ENCODE assay signal across 35 mouse cellular contexts in the genomic region with DNA sequence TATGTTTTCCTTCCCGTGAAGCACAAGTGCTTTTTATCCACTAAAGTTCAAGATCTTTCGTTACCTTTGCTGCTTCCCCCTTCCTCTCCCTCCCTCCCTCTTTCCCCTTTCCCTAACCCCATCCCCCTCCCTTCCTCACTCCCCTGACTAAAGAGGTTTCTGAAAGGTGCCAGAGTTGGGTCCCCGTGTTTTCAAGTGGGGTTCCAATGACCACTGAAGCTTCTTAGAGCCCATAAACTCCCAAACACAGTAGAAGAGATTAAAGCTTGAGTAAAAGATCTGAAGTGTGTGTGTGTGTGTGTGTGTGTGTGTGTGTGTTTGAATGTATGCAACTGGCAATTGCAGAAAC. TPM values are rescaled to one million over a fixed set of nuclear protein-coding genes. Genes with fewer than 3 reads are reported as not detected.
DNase-seq lines count a peak whose midpoint lies in the region; ATAC-seq lines count a peak whose summit lies in the region.
"Had no signal": no experiment of that assay in that cellular context is flagged by ENCODE, and none has a peak within 500 bp of the region (broad histone marks: within the 10 kb centered on the region; RNA-seq: fewer than 3 reads in every experiment).

No protein-coding gene starts in this region.

- no peaks in the 10 kb centered on the region for H3K36me3 ChIP-seq in midbrain, embryonic 11.5 days (ENCODE audit: control insufficient read depth, insufficient read depth, low read length)
- H3K36me3 ChIP-seq in midbrain, embryonic 16.5 days (ENCODE audit: control insufficient read depth, insufficient read depth, low read length): no peaks in the 10 kb centered on the region
- H3K36me3 ChIP-seq in limb, embryonic 11.5 days (ENCODE audit: control insufficient read depth, insufficient read depth, low read length): no peaks in the 10 kb centered on the region
- no peaks in the 10 kb centered on the region for H3K36me3 ChIP-seq in neural tube, embryonic 12.5 days
- H3K36me3 ChIP-seq in midbrain, embryonic 14.5 days (ENCODE audit: control insufficient read depth, insufficient read depth, low read length): no peaks in the 10 kb centered on the region
- H3K36me3 ChIP-seq: embryonic facial prominence, embryonic 12.5 days; forebrain, embryonic 10.5 days; G1E; hindbrain, embryonic 13.5 days; kidney, embryonic 15.5 days; liver, embryonic 12.5 days; midbrain, embryonic 15.5 days; stomach, embryonic 15.5 days had no signal

- no peak overlapping the region for H3K9ac ChIP-seq in midbrain, embryonic 11.5 days (ENCODE audit: low read length)
- H3K9ac ChIP-seq in midbrain, embryonic 16.5 days (ENCODE audit: low read depth, low read length): no peak overlapping the region
- peak overlapping the region; percentile 90 for H3K9ac ChIP-seq in limb, embryonic 11.5 days (ENCODE audit: low read length)
- H3K9ac ChIP-seq in neural tube, embryonic 12.5 days: no peak overlapping the region
- H3K9ac ChIP-seq in midbrain, embryonic 14.5 days (replicated peaks; ENCODE audit: low read length): no peak overlapping the region
- H3K9ac ChIP-seq: embryonic facial prominence, embryonic 12.5 days; forebrain, postnatal 0 days; hindbrain, embryonic 13.5 days; kidney, embryonic 15.5 days; liver, embryonic 12.5 days; liver, postnatal 0 days; midbrain, embryonic 15.5 days; stomach, embryonic 15.5 days had no signal

- H3K4me1 ChIP-seq in midbrain, embryonic 11.5 days (ENCODE audit: control insufficient read depth, insufficient read depth, low read length): peaks cover 8% of the 10 kb centered on the region; the same call in 1 of the 2 replicates
- H3K4me1 ChIP-seq in midbrain, embryonic 16.5 days (ENCODE audit: control insufficient read depth, insufficient read depth, low read length): peaks cover 7% of the 10 kb centered on the region
- H3K4me1 ChIP-seq in limb, embryonic 11.5 days (ENCODE audit: control insufficient read depth, insufficient read depth, low read length): peaks cover 13% of the 10 kb centered on the region; the same call in 1 of the 2 replicates
- peaks cover 22% of the 10 kb centered on the region for H3K4me1 ChIP-seq in neural tube, embryonic 12.5 days
- no peaks in the 10 kb centered on the region for H3K4me1 ChIP-seq in midbrain, embryonic 14.5 days (ENCODE audit: control insufficient read depth, insufficient read depth, low read length)

- H3K4me2 ChIP-seq in midbrain, embryonic 11.5 days: no peak overlapping the region
- H3K4me2 ChIP-seq in midbrain, embryonic 16.5 days (ENCODE audit: low read length): no peak overlapping the region
- H3K4me2 ChIP-seq in limb, embryonic 11.5 days (ENCODE audit: low read depth, severe bottlenecking): peak overlapping the region; percentile 88
- peak overlapping the region; percentile 72; the same call in 1 of the 2 replicates for H3K4me2 ChIP-seq in neural tube, embryonic 12.5 days (replicated peaks)
- no peak overlapping the region for H3K4me2 ChIP-seq in midbrain, embryonic 14.5 days (ENCODE audit: low read length)

- peak; percentile 95 for DNase-seq in midbrain, embryonic 11.5 days (ENCODE audit: low spot score, missing footprints)
- DNase-seq in ZHBTc4 (ENCODE audit: low read depth, low spot score): peak; percentile 39
- DNase-seq in limb, embryonic 11.5 days (ENCODE audit: low spot score): peak; percentile 42
- DNase-seq in midbrain, embryonic 14.5 days: no peak
- no peak for DNase-seq in retina, embryonic 14.5 days (ENCODE audit: low spot score)
- DNase-seq: adrenal gland, adult 8-10 months; cerebellum, adult 11 months; cerebellum, adult 9-10 months; gastrocnemius, postnatal 10 days; heart, postnatal 36 days; liver, postnatal 0 days; lung, postnatal 36 days; thymus, postnatal 14 days had no signal

- no peaks in the 10 kb centered on the region for H3K9me3 ChIP-seq in midbrain, embryonic 11.5 days (ENCODE audit: control insufficient read depth, low read length)
- H3K9me3 ChIP-seq in midbrain, embryonic 16.5 days (replicated peaks; ENCODE audit: control insufficient read depth, low read length, poor library complexity, severe bottlenecking): no peaks in the 10 kb centered on the region
- H3K9me3 ChIP-seq in limb, embryonic 11.5 days (ENCODE audit: control insufficient read depth, low read length): no peaks in the 10 kb centered on the region
- H3K9me3 ChIP-seq in neural tube, embryonic 12.5 days: no peaks in the 10 kb centered on the region
- no peaks in the 10 kb centered on the region for H3K9me3 ChIP-seq in midbrain, embryonic 14.5 days (ENCODE audit: control insufficient read depth, low read length)
- H3K9me3 ChIP-seq: embryonic facial prominence, embryonic 12.5 days; forebrain, embryonic 10.5 days; hindbrain, embryonic 13.5 days; kidney, embryonic 15.5 days; liver, embryonic 12.5 days; midbrain, embryonic 15.5 days; stomach, embryonic 15.5 days had no signal

- no peak overlapping the region for H3K4me3 ChIP-seq in midbrain, embryonic 11.5 days (ENCODE audit: low read depth, low read length)
- H3K4me3 ChIP-seq in midbrain, embryonic 16.5 days (ENCODE audit: low read depth, low read length): no peak overlapping the region
- H3K4me3 ChIP-seq in limb, embryonic 11.5 days (ENCODE audit: low read depth, low read length): peak overlapping the region; percentile 63
- H3K4me3 ChIP-seq in neural tube, embryonic 12.5 days: no peak overlapping the region
- no peak overlapping the region for H3K4me3 ChIP-seq in midbrain, embryonic 14.5 days (replicated peaks; ENCODE audit: low read depth, low read length)

- no peak for ATAC-seq in midbrain, embryonic 11.5 days (ENCODE audit: low FRiP score)
- ATAC-seq in midbrain, embryonic 16.5 days: no peak
- no peak for ATAC-seq in limb, embryonic 11.5 days (ENCODE audit: insufficient number of reproducible peaks, low FRiP score, low TSS enrichment, low read depth)
- ATAC-seq in neural tube, embryonic 12.5 days (ENCODE audit: low FRiP score, low read depth): no peak
- no peak for ATAC-seq in midbrain, embryonic 14.5 days (ENCODE audit: low FRiP score, low TSS enrichment)
- no peak for ATAC-seq in megakaryocyte-erythroid progenitor cell, adult 5-6 weeks (replicated peaks; ENCODE audit: low FRiP score, low TSS enrichment, poor library complexity, severe bottlenecking)
- ATAC-seq: liver, embryonic 12.5 days; liver, postnatal 0 days had no signal

- H3K27ac ChIP-seq in midbrain, embryonic 11.5 days (ENCODE audit: low read depth, low read length): no peak overlapping the region
- H3K27ac ChIP-seq in midbrain, embryonic 16.5 days (ENCODE audit: low read length): no peak overlapping the region
- H3K27ac ChIP-seq in limb, embryonic 11.5 days (replicated peaks; ENCODE audit: low read depth, low read length): peak overlapping the region; percentile 84
- no peak overlapping the region for H3K27ac ChIP-seq in neural tube, embryonic 12.5 days
- no peak overlapping the region for H3K27ac ChIP-seq in midbrain, embryonic 14.5 days (replicated peaks; ENCODE audit: low read depth, low read length)
- H3K27ac ChIP-seq: embryonic facial prominence, embryonic 12.5 days; forebrain, embryonic 10.5 days; hindbrain, embryonic 13.5 days; kidney, embryonic 15.5 days; liver, embryonic 12.5 days; midbrain, embryonic 15.5 days; stomach, embryonic 15.5 days had no signal

- H3K27me3 ChIP-seq in midbrain, embryonic 11.5 days (ENCODE audit: control insufficient read depth, insufficient read depth, low read length): peaks cover 95% of the 10 kb centered on the region
- H3K27me3 ChIP-seq in midbrain, embryonic 16.5 days (ENCODE audit: control insufficient read depth, insufficient read depth, low read depth, low read length): peaks cover 86% of the 10 kb centered on the region
- H3K27me3 ChIP-seq in limb, embryonic 11.5 days (ENCODE audit: control insufficient read depth, insufficient read depth, low read length): peaks cover 44% of the 10 kb centered on the region
- peaks cover 95% of the 10 kb centered on the region for H3K27me3 ChIP-seq in neural tube, embryonic 12.5 days (replicated peaks)
- H3K27me3 ChIP-seq in midbrain, embryonic 14.5 days (ENCODE audit: control insufficient read depth, insufficient read depth, low read length): peaks cover 98% of the 10 kb centered on the region

- WGBS in midbrain, embryonic 11.5 days: 0% methylated on average over 3 of the region's 3 CpGs
- 0% methylated on average over 3 of the region's 3 CpGs for WGBS in midbrain, embryonic 16.5 days
- 0% methylated on average over 3 of the region's 3 CpGs for WGBS in limb, embryonic 11.5 days
- WGBS in neural tube, embryonic 12.5 days: 0% methylated on average over 3 of the region's 3 CpGs
- 0% methylated on average over 3 of the region's 3 CpGs for WGBS in midbrain, embryonic 14.5 days

RNA-seq across cellular contexts. Expression of a gene that starts 1.1 kb away (rescaled TPM):
- not detected in 2 replicates for polyA plus RNA-seq in midbrain, embryonic 11.5 days (2014; fragmentation: Nextera tagmentation; extraction: Ambion mirVana)
- polyA plus RNA-seq in midbrain, embryonic 16.5 days (2015; fragmentation: Nextera tagmentation; extraction: Ambion mirVana): not detected in 2 replicates
- 55.3 and 59.8 TPM in 2 replicates for polyA plus RNA-seq in limb, embryonic 11.5 days (2014; fragmentation: Nextera tagmentation; extraction: Ambion mirVana)
- polyA plus RNA-seq in neural tube, embryonic 12.5 days (2016; fragmentation: Nextera tagmentation; extraction: Ambion mirVana): 0.57 and 2.5 TPM in 2 replicates
- polyA plus RNA-seq in midbrain, embryonic 14.5 days (2014; fragmentation: Nextera tagmentation; extraction: Ambion mirVana): 0.11 TPM in 1 of 2 replicates, not detected in the other
- total RNA-seq in megakaryocyte-erythroid progenitor cell, adult 5-6 weeks (2014; fragmentation: Nextera tagmentation): not detected in 2 replicates
- not detected in 2 replicates for total RNA-seq in megakaryocyte-erythroid progenitor cell, adult 5-6 weeks (2017)
- total RNA-seq: adrenal gland, adult 8-10 months; forebrain, postnatal 0 days; gastrocnemius, postnatal 10 days; heart, adult 8-10 months; heart, postnatal 36 days; layer of hippocampus, adult 18-20 months; layer of hippocampus, postnatal 10 days; left cerebral cortex, adult 18-20 months; left cerebral cortex, postnatal 25 days; megakaryocyte, adult 5-6 weeks had no signal
- polyA plus RNA-seq: embryonic facial prominence, embryonic 12.5 days; forebrain, embryonic 10.5 days; forebrain, postnatal 0 days; G1E; heart, embryonic 16.5 days; hindbrain, embryonic 13.5 days; liver, embryonic 12.5 days; liver, postnatal 0 days; lung, embryonic 16.5 days; neural tube, embryonic 14.5 days; stomach, embryonic 15.5 days had no signal

RNA-seq across cellular contexts. Expression of a gene that starts 5.6 kb away (rescaled TPM):
- polyA plus RNA-seq in midbrain, embryonic 11.5 days (2014; fragmentation: Nextera tagmentation; extraction: Ambion mirVana): not detected in 2 replicates
- polyA plus RNA-seq in midbrain, embryonic 16.5 days (2015; fragmentation: Nextera tagmentation; extraction: Ambion mirVana): not detected in 2 replicates
- polyA plus RNA-seq in limb, embryonic 11.5 days (2014; fragmentation: Nextera tagmentation; extraction: Ambion mirVana): 80.7 and 82.2 TPM in 2 replicates
- polyA plus RNA-seq in neural tube, embryonic 12.5 days (2016; fragmentation: Nextera tagmentation; extraction: Ambion mirVana): 4.1 and 8.0 TPM in 2 replicates
- not detected in 2 replicates for polyA plus RNA-seq in midbrain, embryonic 14.5 days (2014; fragmentation: Nextera tagmentation; extraction: Ambion mirVana)
- not detected in 2 replicates for total RNA-seq in megakaryocyte-erythroid progenitor cell, adult 5-6 weeks (2014; fragmentation: Nextera tagmentation)
- not detected in 2 replicates for total RNA-seq in megakaryocyte-erythroid progenitor cell, adult 5-6 weeks (2017)
- total RNA-seq: adrenal gland, adult 8-10 months; forebrain, postnatal 0 days; G1E; gastrocnemius, postnatal 10 days; heart, adult 8-10 months; heart, postnatal 36 days; layer of hippocampus, adult 18-20 months; layer of hippocampus, postnatal 10 days; left cerebral cortex, adult 18-20 months; left cerebral cortex, postnatal 25 days; megakaryocyte, adult 5-6 weeks had no signal
- polyA plus RNA-seq: embryonic facial prominence, embryonic 12.5 days; forebrain, embryonic 10.5 days; forebrain, postnatal 0 days; G1E; heart, embryonic 16.5 days; hindbrain, embryonic 13.5 days; liver, embryonic 12.5 days; liver, postnatal 0 days; lung, embryonic 16.5 days; midbrain, embryonic 15.5 days; neural tube, embryonic 14.5 days had no signal

RNA-seq across cellular contexts. Expression of a gene that starts 9.8 kb away (rescaled TPM):
- polyA plus RNA-seq in midbrain, embryonic 11.5 days (2014; fragmentation: Nextera tagmentation; extraction: Ambion mirVana): 1.5 and 1.9 TPM in 2 replicates
- polyA plus RNA-seq in midbrain, embryonic 16.5 days (2015; fragmentation: Nextera tagmentation; extraction: Ambion mirVana): 0.21 and 0.42 TPM in 2 replicates
- polyA plus RNA-seq in limb, embryonic 11.5 days (2014; fragmentation: Nextera tagmentation; extraction: Ambion mirVana): 3.3 and 3.8 TPM in 2 replicates
- 1.1 and 1.2 TPM in 2 replicates for polyA plus RNA-seq in neural tube, embryonic 12.5 days (2016; fragmentation: Nextera tagmentation; extraction: Ambion mirVana)
- 1.2 and 1.7 TPM in 2 replicates for polyA plus RNA-seq in midbrain, embryonic 14.5 days (2014; fragmentation: Nextera tagmentation; extraction: Ambion mirVana)
- not detected in 2 replicates for total RNA-seq in megakaryocyte-erythroid progenitor cell, adult 5-6 weeks (2014; fragmentation: Nextera tagmentation)
- total RNA-seq in megakaryocyte-erythroid progenitor cell, adult 5-6 weeks (2017): not detected in 2 replicates
- total RNA-seq: adrenal gland, adult 8-10 months; forebrain, postnatal 0 days; heart, adult 8-10 months; heart, postnatal 36 days; layer of hippocampus, adult 18-20 months; layer of hippocampus, postnatal 10 days; left cerebral cortex, adult 18-20 months; left cerebral cortex, postnatal 25 days; megakaryocyte, adult 5-6 weeks had no signal
- polyA plus RNA-seq: forebrain, embryonic 10.5 days; forebrain, postnatal 0 days; G1E; gonadal fat pad, adult 2 months; heart, embryonic 16.5 days; kidney, embryonic 15.5 days; liver, embryonic 12.5 days; liver, postnatal 0 days; lung, embryonic 16.5 days; stomach, embryonic 15.5 days had no signal

RNA-seq across cellular contexts. Expression of a gene that starts 10.2 kb away (rescaled TPM):
- polyA plus RNA-seq in midbrain, embryonic 11.5 days (2014; fragmentation: Nextera tagmentation; extraction: Ambion mirVana): not detected in 2 replicates
- not detected in 2 replicates for polyA plus RNA-seq in midbrain, embryonic 16.5 days (2015; fragmentation: Nextera tagmentation; extraction: Ambion mirVana)
- polyA plus RNA-seq in limb, embryonic 11.5 days (2014; fragmentation: Nextera tagmentation; extraction: Ambion mirVana): 59.6 and 64.4 TPM in 2 replicates
- polyA plus RNA-seq in neural tube, embryonic 12.5 days (2016; fragmentation: Nextera tagmentation; extraction: Ambion mirVana): 19.1 and 25.2 TPM in 2 replicates
- polyA plus RNA-seq in midbrain, embryonic 14.5 days (2014; fragmentation: Nextera tagmentation; extraction: Ambion mirVana): not detected in 2 replicates
- not detected in 2 replicates for total RNA-seq in megakaryocyte-erythroid progenitor cell, adult 5-6 weeks (2014; fragmentation: Nextera tagmentation)
- total RNA-seq in megakaryocyte-erythroid progenitor cell, adult 5-6 weeks (2017): not detected in 2 replicates
- total RNA-seq: adrenal gland, adult 8-10 months; forebrain, postnatal 0 days; heart, adult 8-10 months; heart, postnatal 36 days; layer of hippocampus, adult 18-20 months; layer of hippocampus, postnatal 10 days; left cerebral cortex, adult 18-20 months; left cerebral cortex, postnatal 25 days; megakaryocyte, adult 5-6 weeks had no signal
- polyA plus RNA-seq: embryonic facial prominence, embryonic 12.5 days; forebrain, embryonic 10.5 days; forebrain, postnatal 0 days; G1E; heart, embryonic 16.5 days; hindbrain, embryonic 13.5 days; liver, embryonic 12.5 days; liver, postnatal 0 days; lung, embryonic 16.5 days; midbrain, embryonic 15.5 days had no signal

RNA-seq across cellular contexts. Expression of a gene that starts 22.5 kb away (rescaled TPM):
- polyA plus RNA-seq in midbrain, embryonic 11.5 days (2014; fragmentation: Nextera tagmentation; extraction: Ambion mirVana): not detected in 2 replicates
- polyA plus RNA-seq in midbrain, embryonic 16.5 days (2015; fragmentation: Nextera tagmentation; extraction: Ambion mirVana): not detected in 2 replicates
- 52.0 and 55.0 TPM in 2 replicates for polyA plus RNA-seq in limb, embryonic 11.5 days (2014; fragmentation: Nextera tagmentation; extraction: Ambion mirVana)
- 48.9 and 49.0 TPM in 2 replicates for polyA plus RNA-seq in neural tube, embryonic 12.5 days (2016; fragmentation: Nextera tagmentation; extraction: Ambion mirVana)
- not detected in 2 replicates for polyA plus RNA-seq in midbrain, embryonic 14.5 days (2014; fragmentation: Nextera tagmentation; extraction: Ambion mirVana)
- total RNA-seq in megakaryocyte-erythroid progenitor cell, adult 5-6 weeks (2014; fragmentation: Nextera tagmentation): not detected in 2 replicates
- 0.65 TPM in 1 of 2 replicates, not detected in the other for total RNA-seq in megakaryocyte-erythroid progenitor cell, adult 5-6 weeks (2017)
- total RNA-seq: adrenal gland, adult 8-10 months; forebrain, postnatal 0 days; layer of hippocampus, adult 18-20 months; layer of hippocampus, postnatal 10 days; left cerebral cortex, adult 18-20 months; left cerebral cortex, postnatal 25 days; megakaryocyte, adult 5-6 weeks had no signal
- polyA plus RNA-seq: embryonic facial prominence, embryonic 12.5 days; forebrain, embryonic 10.5 days; forebrain, postnatal 0 days; G1E; heart, embryonic 16.5 days; hindbrain, embryonic 13.5 days; liver, embryonic 12.5 days; liver, postnatal 0 days; midbrain, embryonic 15.5 days had no signal

Comparison
In these comparisons a context has a peak if more than half of its experiments do, and no peak if none do; other contexts are left out.
1. DNase-seq: peak in midbrain, embryonic 11.5 days (single experiment), ZHBTc4 (single experiment) and limb, embryonic 11.5 days (single experiment); none in midbrain, embryonic 14.5 days (single experiment) and retina, embryonic 14.5 days (single experiment).
2. H3K4me2 ChIP-seq: peak in limb, embryonic 11.5 days (single experiment) and neural tube, embryonic 12.5 days (single experiment); none in midbrain, embryonic 11.5 days (single experiment), midbrain, embryonic 16.5 days (single experiment) and midbrain, embryonic 14.5 days (single experiment).
3. RNA of a gene that starts 1.1 kb away (polyA plus RNA-seq): 55.3 to 59.8 TPM in limb, embryonic 11.5 days; 0.57 to 2.5 TPM in neural tube, embryonic 12.5 days, 0.11 TPM in midbrain, embryonic 14.5 days, not detected in midbrain, embryonic 16.5 days and not detected in midbrain, embryonic 11.5 days; every median in the first group is over 10 times any median in the second.